Mouse (Mus musculus) kidney, adult 2 months (tissue): ENCODE results near the gene Cpne2.

ENCODE experiments used
- CTCF ChIP-seq: fragments of 200-500 bp; conservative IDR thresholded peaks from 2 replicates; pipeline ENCODE4 v1.5.1; 2011; ENCODE audit warnings: low read depth, mild to moderate bottlenecking, control low read depth, low read length, moderate library complexity, mixed read lengths; ENCODE audit not compliant: insufficient read depth, insufficient read length
- POLR2A ChIP-seq: fragments of 200-500 bp; IDR thresholded peaks from one replicate; pipeline ENCODE4 v1.6.1; 2011; ENCODE audit warnings: low read depth, low read length, control low read depth

DNA sequence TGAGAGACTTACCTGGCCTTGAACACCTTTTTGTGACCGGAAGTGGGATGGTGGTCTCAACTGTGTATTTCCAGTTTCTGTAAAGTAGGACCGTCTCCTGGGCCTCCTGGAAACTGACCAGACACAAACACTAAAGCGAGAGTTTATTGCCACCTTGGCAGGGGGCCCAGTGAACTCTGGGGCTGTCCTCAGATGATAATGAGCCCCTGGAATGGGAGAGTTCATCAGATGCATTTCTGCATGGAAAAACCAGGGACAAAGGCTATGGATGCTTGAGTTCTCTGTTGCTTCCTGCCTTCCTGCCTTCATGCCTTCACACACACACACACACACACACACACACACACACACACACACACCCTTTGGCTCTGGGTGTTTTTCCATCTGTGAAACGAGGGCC is 1.8 kb downstream of the Cpne2 start:
- TF ChIP-seq CTCF: no peak
- no peak for TF ChIP-seq POLR2A
